Mouse (Mus musculus): ENCODE data around the gene Agr2.

- no peak for TF ChIP-seq CTCF (IDR thresholded peaks at IDR 0.05; ENCODE audit: low read depth)
- TF ChIP-seq EP300 (IDR thresholded peaks at IDR 0.05; ENCODE audit: low read depth) = no peak
Observed at GRCm38 (mm10) chr12:35977633-35978246, 15.0 kb upstream of the Agr2 start.
